Comparison of ENCODE assay signal across 12 mouse cellular contexts in the genomic region with DNA sequence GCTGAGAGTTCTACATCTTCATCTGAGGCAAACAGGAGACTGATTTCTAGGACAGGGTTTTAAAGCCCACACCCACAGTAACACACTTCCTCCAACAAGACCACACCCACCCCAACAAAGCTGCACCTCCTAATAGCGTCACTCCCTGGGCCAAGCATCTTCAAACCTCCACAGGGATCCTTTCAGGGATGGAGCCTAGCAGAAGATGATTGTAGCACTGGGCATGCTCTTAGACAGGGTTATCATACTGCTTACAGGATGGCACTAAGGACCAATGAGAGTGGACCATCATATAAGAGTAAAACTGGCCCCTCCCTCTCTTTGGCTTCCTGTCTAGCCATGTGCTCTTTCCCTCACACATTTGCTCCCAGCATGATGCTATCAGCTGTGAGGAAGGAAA.
DNase-seq lines count a peak whose midpoint lies in the region; ATAC-seq and TF ChIP-seq lines count a peak whose summit lies in the region.
"Had no signal": no experiment of that assay in that cellular context is flagged by ENCODE, and none has a peak within 500 bp of the region (broad histone marks: within the 10 kb centered on the region; RNA-seq: fewer than 3 reads in every experiment).

No protein-coding gene starts in this region.

- no peak for ATAC-seq in kidney, embryonic 14.5 days (ENCODE audit: low FRiP score, low TSS enrichment)
- ATAC-seq in CD4-positive, CD25-positive, alpha-beta regulatory T cell, adult 4 months: peak; percentile 89
- 0 out of 2 replicates have a peak, but pooled peaks have one; percentile 17 for ATAC-seq in liver, postnatal 0 days

- H3K4me2 ChIP-seq in kidney, embryonic 14.5 days (replicated peaks; ENCODE audit: low read depth, low read length): no peak overlapping the region
- no peak overlapping the region for H3K4me2 ChIP-seq in liver, postnatal 0 days (ENCODE audit: low read depth, low read length)
- H3K4me2 ChIP-seq: neural tube, embryonic 12.5 days had no signal

- no peak for TF ChIP-seq EP300 in liver, postnatal 0 days (IDR thresholded peaks at IDR 0.05; ENCODE audit: low read depth)

- intact Hi-C loops in gastrocnemius, postnatal 14 days (cut with DNase I; ENCODE audit: low total_unique reads): no loop called here

- H3K27ac ChIP-seq in kidney, adult 2 months (ENCODE audit: insufficient read depth, low read depth, low read length): no peak overlapping the region
- H3K27ac ChIP-seq in kidney, embryonic 14.5 days (ENCODE audit: low read depth, low read length): no peak overlapping the region
- H3K27ac ChIP-seq in ES-E14 (ENCODE audit: insufficient read depth, low read depth, low read length, poor library complexity, severe bottlenecking): no peak overlapping the region
- no peak overlapping the region for H3K27ac ChIP-seq in liver, postnatal 0 days (ENCODE audit: low read depth)
- H3K27ac ChIP-seq: macrophage; neural tube, embryonic 12.5 days had no signal

- no peaks in the 10 kb centered on the region for H3K27me3 ChIP-seq in kidney, adult 2 months (replicated peaks; ENCODE audit: control insufficient read depth, insufficient read depth, low read length)
- no peaks in the 10 kb centered on the region for H3K27me3 ChIP-seq in kidney, embryonic 14.5 days (ENCODE audit: control insufficient read depth, insufficient read depth, low read length)
- H3K27me3 ChIP-seq in liver, postnatal 0 days (ENCODE audit: insufficient read depth, low read length): no peaks in the 10 kb centered on the region
- H3K27me3 ChIP-seq: neural tube, embryonic 12.5 days had no signal

- in situ Hi-C loops in ES-E14 (cut with MboI; ENCODE audit: low sequenced_read_pairs in 2 of 2, unreplicated experiment in 2 of 2): no loop called here

- no peak overlapping the region for H3K4me3 ChIP-seq in kidney, adult 2 months (ENCODE audit: insufficient read depth, low read depth, low read length)
- no peak overlapping the region for H3K4me3 ChIP-seq in kidney, embryonic 14.5 days (ENCODE audit: low read length)
- H3K4me3 ChIP-seq in ES-E14 (ENCODE audit: insufficient read depth in 1 of 2, low read depth in 1 of 2, low read length in 2 of 2, poor library complexity in 1 of 2, severe bottlenecking in 1 of 2): no peak overlapping the region
- H3K4me3 ChIP-seq in liver, postnatal 0 days (ENCODE audit: low read depth, low read length): no peak overlapping the region
- H3K4me3 ChIP-seq: neural tube, embryonic 12.5 days had no signal

- no peak for TF ChIP-seq CTCF in kidney, adult 2 months (conservative IDR thresholded peaks at IDR 0.05; ENCODE audit: insufficient read depth, insufficient read length, low read depth, low read length)
- TF ChIP-seq CTCF in liver, postnatal 0 days (IDR thresholded peaks at IDR 0.05; ENCODE audit: low read depth): no peak

- DNase-seq in kidney, adult 2 months: peak; percentile 8
- peak; percentile 12 for DNase-seq in ES-E14 (ENCODE audit: low read depth, low spot score)
- no peak for DNase-seq in liver, postnatal 0 days
- DNase-seq in gastrocnemius, postnatal 14 days: no peak
- no peak for DNase-seq in right cerebral cortex, postnatal 4 days
- DNase-seq: gastrocnemius, postnatal 36 days; kidney, adult 18-20 months; layer of hippocampus, adult 9-11 months had no signal

- 61% methylated on average over 1 of the region's 1 CpGs for WGBS in kidney, adult 2 months
- 62% methylated on average over 1 of the region's 1 CpGs for WGBS in kidney, embryonic 14.5 days
- WGBS in liver, postnatal 0 days (ENCODE audit: insufficient replicate concordance): 38% methylated on average over 1 of the region's 1 CpGs

- H3K9ac ChIP-seq in kidney, embryonic 14.5 days (ENCODE audit: low read depth, low read length): no peak overlapping the region
- H3K9ac ChIP-seq in ES-E14 (ENCODE audit: insufficient read depth, low read depth, low read length, poor library complexity, severe bottlenecking): no peak overlapping the region
- no peak overlapping the region for H3K9ac ChIP-seq in liver, postnatal 0 days (replicated peaks)
- H3K9ac ChIP-seq: neural tube, embryonic 12.5 days had no signal

- H3K4me1 ChIP-seq in kidney, adult 2 months (ENCODE audit: control insufficient read depth, insufficient read depth, low read length): 0 out of 2 replicates have a peak, but pooled peaks cover 2% of the 10 kb centered on the region
- peaks cover 6% of the 10 kb centered on the region; the same call in 1 of the 2 replicates for H3K4me1 ChIP-seq in kidney, embryonic 14.5 days (ENCODE audit: control insufficient read depth, insufficient read depth, low read length)
- peaks cover 0 to 5% of the 10 kb centered on the region in 2 experiments; a peak in 2 of 4 replicates for H3K4me1 ChIP-seq in ES-E14 (ENCODE audit: control insufficient read depth in 2 of 2, insufficient read depth in 2 of 2, low read length in 2 of 2, poor library complexity in 1 of 2)
- no peaks in the 10 kb centered on the region for H3K4me1 ChIP-seq in liver, postnatal 0 days (ENCODE audit: insufficient read depth)

- H3K36me3 ChIP-seq in kidney, adult 2 months (ENCODE audit: control insufficient read depth, insufficient read depth, low read length): no peaks in the 10 kb centered on the region
- no peaks in the 10 kb centered on the region for H3K36me3 ChIP-seq in kidney, embryonic 14.5 days (ENCODE audit: control insufficient read depth, insufficient read depth, low read length)
- H3K36me3 ChIP-seq in ES-E14 (ENCODE audit: control insufficient read depth, insufficient read depth, low read length, poor library complexity, severe bottlenecking): no peaks in the 10 kb centered on the region; the same call in 1 of the 2 replicates
- 0 out of 2 replicates have a peak, but pooled peaks cover 3% of the 10 kb centered on the region for H3K36me3 ChIP-seq in liver, postnatal 0 days (replicated peaks; ENCODE audit: insufficient read depth, low read length)
- H3K36me3 ChIP-seq: neural tube, embryonic 12.5 days had no signal

- H3K9me3 ChIP-seq in kidney, embryonic 14.5 days (ENCODE audit: control insufficient read depth, low read length): no peaks in the 10 kb centered on the region
- no peaks in the 10 kb centered on the region for H3K9me3 ChIP-seq in ES-E14 (ENCODE audit: control insufficient read depth, insufficient read depth, low read depth, low read length)
- H3K9me3 ChIP-seq in liver, postnatal 0 days (ENCODE audit: low read length): no peaks in the 10 kb centered on the region
- H3K9me3 ChIP-seq: neural tube, embryonic 12.5 days had no signal

- no peak for TF ChIP-seq POLR2A in kidney, adult 2 months (IDR thresholded peaks at IDR 0.05; ENCODE audit: low read depth, low read length)

TF ChIP-seq in ES-E14, 5 proteins besides CTCF, POLR2A, EP300 and RAD21:
- TF ChIP-seq CHD2 (IDR thresholded peaks at IDR 0.05; ENCODE audit: low read depth, low read length) (no peak), ZC3H11A (IDR thresholded peaks at IDR 0.05; ENCODE audit: borderline replicate concordance, low read depth, low read length) (no peak), HCFC1 (IDR thresholded peaks at IDR 0.05; ENCODE audit: borderline replicate concordance, insufficient read depth, low read length) (no peak), ZNF384 (IDR thresholded peaks at IDR 0.05; ENCODE audit: low read depth, low read length) (no peak), MAFK (IDR thresholded peaks at IDR 0.05; ENCODE audit: insufficient read depth, low read depth, low read length) (no peak)

Comparison
In these comparisons a context has a peak if more than half of its experiments do, and no peak if none do; other contexts are left out.
1. DNase-seq: peak in kidney, adult 2 months (single experiment) and ES-E14 (single experiment); none in liver, postnatal 0 days (single experiment), gastrocnemius, postnatal 14 days (single experiment) and right cerebral cortex, postnatal 4 days (single experiment).